Mouse (Mus musculus): ENCODE results near the gene Cacng7. TPM values are rescaled to one million over a fixed set of nuclear protein-coding genes. Genes with fewer than 3 reads are reported as not detected.
"Not testable (repeated sequence)": the region's sequence is repeated elsewhere in the genome, so short reads cannot be mapped to it uniquely, and the experiment has no call there.

The Cacng7 gene
- total RNA-seq, 2 experiments from 2014 or later, result 134 to 148 TPM

GRCm38 (mm10) chr7:3387761-3388160 lies 55.0 kb downstream of the Cacng7 start:
- DNase-seq (ENCODE audit: low spot score in 2 of 2), result no peak

- no peak for DNase-seq (ENCODE audit: low spot score in 2 of 2)
Measured at GRCm38 (mm10) chr7:3388885-3389284, 56.1 kb downstream of the Cacng7 start.

GRCm38 (mm10) chr7:3389444-3390412 lies 57.0 kb downstream of the Cacng7 start:
- DNase-seq (ENCODE audit: low spot score in 2 of 2), result peak; percentile 80 to 90

GRCm38 (mm10) chr7:3390413-3391080 lies 57.8 kb downstream of the Cacng7 start, which contains the start of gene Cacng8:
Gene Cacng8, plus strand, starts transcription at chr7:3390683.
- DNase-seq (ENCODE audit: low spot score in 2 of 2), result peak in 1 of 2 experiments; percentile 64

- DNase-seq (ENCODE audit: low spot score in 2 of 2), result no peak
Measured at GRCm38 (mm10) chr7:3391081-3391451, 58.3 kb downstream of the Cacng7 start.

- no peak for DNase-seq (ENCODE audit: low spot score in 2 of 2)
Measured at GRCm38 (mm10) chr7:3391809-3392208, 59.1 kb downstream of the Cacng7 start.

- no peak for DNase-seq (ENCODE audit: low spot score in 2 of 2)
Measured at GRCm38 (mm10) chr7:3397355-3397754, 64.6 kb downstream of the Cacng7 start.

- no peak for DNase-seq (ENCODE audit: low spot score in 2 of 2)
Measured at GRCm38 (mm10) chr7:3397797-3398196, 65.0 kb downstream of the Cacng7 start.

GRCm38 (mm10) chr7:3398363-3398762 lies 65.6 kb downstream of the Cacng7 start:
- not testable (repeated sequence) for DNase-seq (ENCODE audit: low spot score in 2 of 2)

GRCm38 (mm10) chr7:3399937-3400336 lies 67.2 kb downstream of the Cacng7 start:
- DNase-seq (ENCODE audit: low spot score in 2 of 2), result no peak

GRCm38 (mm10) chr7:3409729-3410520 lies 77.2 kb downstream of the Cacng7 start:
- no peak for DNase-seq (ENCODE audit: low spot score in 2 of 2)

- DNase-seq (ENCODE audit: low spot score in 2 of 2), result no peak
Measured at GRCm38 (mm10) chr7:3411160-3411941, 78.6 kb downstream of the Cacng7 start.

GRCm38 (mm10) chr7:3412036-3412435 lies 79.3 kb downstream of the Cacng7 start:
- no peak for DNase-seq (ENCODE audit: low spot score in 2 of 2)

GRCm38 (mm10) chr7:3414888-3415287 lies 82.1 kb downstream of the Cacng7 start:
- no peak for DNase-seq (ENCODE audit: low spot score in 2 of 2)

- no peak for DNase-seq (ENCODE audit: low spot score in 2 of 2)
Measured at GRCm38 (mm10) chr7:3415378-3415777, 82.6 kb downstream of the Cacng7 start.

Small RNA genes lying within 50 kb of the gene (microRNA-seq; reads per million reads assigned to microRNA genes)
- 770 to 920 reads per million in 2 experiments for gene Gm23450

Other genes starting within 250 kb of the Cacng7 start
- not detected for gene AU018091, start 163.8 kb upstream of the Cacng7 start, total RNA-seq (2021)
- gene Nlrp12, start 83.2 kb upstream of the Cacng7 start, total RNA-seq (2021), result under 1 TPM in 1 of 2 experiments, not detected in 1; 0.05 TPM
- gene Myadm, start 43.9 kb upstream of the Cacng7 start, total RNA-seq (2021), result 10 to 100 TPM; 55.4 to 56.7 TPM
- gene Prkcg, start 43.8 kb upstream of the Cacng7 start, total RNA-seq (2021), result 100 to 1,000 TPM; 486 to 548 TPM
- 100 to 1,000 TPM; 368 to 411 TPM for gene Cacng8, start 57.7 kb downstream of the Cacng7 start, total RNA-seq (2021)
- gene Cacng6, start 91.2 kb downstream of the Cacng7 start, total RNA-seq (2021), result 1 to 10 TPM; 1.3 to 1.5 TPM
- gene Tarm1, start 169.7 kb downstream of the Cacng7 start, total RNA-seq (2021), result not detected